9 mouse cellular contexts compared by ENCODE assay signal in the genomic region with DNA sequence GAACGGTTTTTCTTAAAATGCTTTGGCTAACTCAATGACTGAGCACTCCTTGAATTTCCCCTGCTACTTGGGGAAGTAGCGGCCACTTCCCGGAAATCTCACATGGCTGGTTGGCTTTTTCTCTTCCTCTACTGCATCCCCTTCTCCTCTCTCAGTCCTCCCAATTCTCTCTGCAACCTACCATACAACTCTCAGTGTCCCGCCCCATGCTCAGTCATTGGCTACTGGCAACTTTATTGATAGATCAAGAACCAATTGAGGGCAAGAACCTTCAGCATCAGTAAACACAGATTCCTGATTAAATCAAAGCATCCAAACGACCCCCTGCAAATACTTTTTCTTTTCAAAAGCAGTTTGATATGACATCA. TPM values are rescaled to one million over a fixed set of nuclear protein-coding genes. Genes with fewer than 3 reads are reported as not detected.
DNase-seq lines count a peak whose midpoint lies in the region; ATAC-seq lines count a peak whose summit lies in the region.
"Had no signal": no experiment of that assay in that cellular context is flagged by ENCODE, and none has a peak within 500 bp of the region (broad histone marks: within the 10 kb centered on the region; RNA-seq: fewer than 3 reads in every experiment).

No protein-coding gene starts in this region.

- no peak for DNase-seq in kidney, postnatal 25 days
- DNase-seq in brain, adult 2 months (ENCODE audit: low read depth, low spot score) = peak; percentile 90
- DNase-seq in layer of hippocampus, adult 8-10 months (ENCODE audit: low spot score in 2 of 2) = peak; percentile 61 to 69
- peak; percentile 43 for DNase-seq in mesoderm, embryonic 11.5 days (ENCODE audit: low read depth, low spot score)
- no peak for DNase-seq in ovary, postnatal 36 days (ENCODE audit: low spot score)

- H3K27me3 ChIP-seq in kidney, embryonic 15.5 days = no peaks in the 10 kb centered on the region
- no peaks in the 10 kb centered on the region for H3K27me3 ChIP-seq in forebrain, embryonic 13.5 days
- H3K27me3 ChIP-seq: megakaryocyte, embryonic 14.5 days had no signal

- WGBS in kidney, embryonic 15.5 days = 8% methylated on average over 5 of the region's 5 CpGs
- WGBS in forebrain, embryonic 13.5 days = 4% methylated on average over 5 of the region's 5 CpGs

- no peak for ATAC-seq in kidney, embryonic 15.5 days (replicated peaks; ENCODE audit: low FRiP score)
- ATAC-seq in forebrain, embryonic 13.5 days = peak; percentile 52
- no peak for ATAC-seq in megakaryocyte, adult 5-6 weeks (ENCODE audit: poor library complexity, severe bottlenecking)

- H3K4me2 ChIP-seq in kidney, embryonic 15.5 days = peak overlapping the region; percentile 67
- peak overlapping the region; percentile 65 for H3K4me2 ChIP-seq in forebrain, embryonic 13.5 days

- H3K4me1 ChIP-seq in kidney, embryonic 15.5 days = peaks cover 43% of the 10 kb centered on the region
- H3K4me1 ChIP-seq in forebrain, embryonic 13.5 days = peaks cover 33% of the 10 kb centered on the region

- peak overlapping the region; percentile 43 for H3K4me3 ChIP-seq in kidney, embryonic 15.5 days (replicated peaks)
- peak overlapping the region; percentile 37 for H3K4me3 ChIP-seq in forebrain, embryonic 13.5 days
- H3K4me3 ChIP-seq: megakaryocyte, embryonic 14.5 days had no signal

- no peaks in the 10 kb centered on the region for H3K9me3 ChIP-seq in kidney, embryonic 15.5 days (replicated peaks)
- 0 out of 2 replicates have a peak, but pooled peaks cover 4% of the 10 kb centered on the region for H3K9me3 ChIP-seq in forebrain, embryonic 13.5 days (replicated peaks)
- H3K9me3 ChIP-seq: megakaryocyte, embryonic 14.5 days had no signal

- H3K36me3 ChIP-seq in kidney, embryonic 15.5 days = no peaks in the 10 kb centered on the region
- no peaks in the 10 kb centered on the region for H3K36me3 ChIP-seq in forebrain, embryonic 13.5 days (ENCODE audit: poor library complexity, severe bottlenecking)

- H3K27ac ChIP-seq in kidney, embryonic 15.5 days = no peak overlapping the region
- no peak overlapping the region for H3K27ac ChIP-seq in forebrain, embryonic 13.5 days

- H3K9ac ChIP-seq in kidney, embryonic 15.5 days = 0 out of 2 replicates have a peak overlapping the region, but pooled peaks have one; percentile 14
- H3K9ac ChIP-seq in forebrain, embryonic 13.5 days = peak overlapping the region; percentile 55

RNA-seq across cellular contexts. Expression of a gene that starts 3.2 kb away (rescaled TPM):
- polyA plus RNA-seq in kidney, embryonic 15.5 days (2015; fragmentation: Nextera tagmentation; extraction: Ambion mirVana) = 18.5 and 18.7 TPM in 2 replicates
- polyA plus RNA-seq in forebrain, embryonic 13.5 days (2015; fragmentation: Nextera tagmentation; extraction: Ambion mirVana) = 14.0 and 15.0 TPM in 2 replicates
- 10 to 100 TPM; 17.7 to 23.0 (median 21.0) TPM for total RNA-seq in layer of hippocampus, adult 8-10 months (2022)
- total RNA-seq in megakaryocyte, adult 5-6 weeks (2015) = 37.0 and 40.0 TPM in 2 replicates
- 11.7 and 15.9 TPM in 2 replicates for total RNA-seq in megakaryocyte, adult 5-6 weeks (2017)

RNA-seq across cellular contexts. Expression of a gene that starts 47.8 kb away (rescaled TPM):
- 41.7 and 42.5 TPM in 2 replicates for polyA plus RNA-seq in kidney, embryonic 15.5 days (2015; fragmentation: Nextera tagmentation; extraction: Ambion mirVana)
- polyA plus RNA-seq in forebrain, embryonic 13.5 days (2015; fragmentation: Nextera tagmentation; extraction: Ambion mirVana) = 66.4 and 75.0 TPM in 2 replicates
- 10 to 100 TPM; 58.5 to 66.1 (median 62.9) TPM for total RNA-seq in layer of hippocampus, adult 8-10 months (2022)
- total RNA-seq in megakaryocyte, adult 5-6 weeks (2015) = 3.8 and 4.0 TPM in 2 replicates
- total RNA-seq in megakaryocyte, adult 5-6 weeks (2017) = 3.8 and 4.7 TPM in 2 replicates

Comparison
In these comparisons a context has a peak if more than half of its experiments do, and no peak if none do; other contexts are left out.
1. DNase-seq: peak in brain, adult 2 months (single experiment), layer of hippocampus, adult 8-10 months (2 of 2) and mesoderm, embryonic 11.5 days (single experiment); none in kidney, postnatal 25 days (0 of 2) and ovary, postnatal 36 days (single experiment).
2. RNA of a gene that starts 47.8 kb away (total RNA-seq): 58.5 to 66.1 TPM in layer of hippocampus, adult 8-10 months; 3.8 to 4.7 TPM in megakaryocyte, adult 5-6 weeks; every median in the first group is over 10 times any median in the second.